Mouse (Mus musculus) midbrain, embryonic 12.5 days (tissue): ENCODE measurements at regions not wholly inside any gene's neighbourhood (a gene's known extent, or its start where the extent isn't known, plus 50 kb on each side); places are given as distances from the start of the nearest gene placed in this dataset. TPM values are rescaled to one million over a fixed set of nuclear protein-coding genes. Genes with fewer than 3 reads are reported as not detected.

Source experiments
- microRNA-seq: library from miRNA; unstranded; fragments of <30 nt; microRNA quantifications from one replicate; pipeline ENCODE4, GENCODE M21; 2017

Small RNA genes lying in the stretch of these regions (microRNA-seq; reads per million reads assigned to microRNA genes)
- gene Gm27935: not detected
